Mouse (Mus musculus) CH12.LX (cell line): ENCODE results near the gene Gm17728. TPM values are rescaled to one million over a fixed set of nuclear protein-coding genes. Genes with fewer than 3 reads are reported as not detected.

Source experiments
- DNase-seq: peaks from one replicate; pipeline ENCODE4 v3.0.0-alpha.2; 2013; ENCODE audit errors: extremely low read depth
- H3K27ac ChIP-seq: 2 replicates; pipeline ENCODE4 v1.5.1; 2012; ENCODE audit warnings: low read depth, mild to moderate bottlenecking, control low read depth, moderate library complexity; ENCODE audit not compliant: insufficient read depth
- H3K27me3 ChIP-seq: replicated peaks from 2 replicates; pipeline ENCODE3; 2012; ENCODE audit warnings: inconsistent platforms
- H3K36me3 ChIP-seq, 2 experiments: replicated peaks in 1 of 2; 2 replicates each; pipeline versions ENCODE3 to v1.6.1; 2012; ENCODE audit warnings: inconsistent platforms in 1 of 2, low read length in 1 of 2, mild to moderate bottlenecking in 1 of 2, mixed read lengths in 1 of 2, moderate library complexity in 1 of 2; ENCODE audit not compliant: control insufficient read depth in 1 of 2, insufficient read depth in 1 of 2
- H3K4me1 ChIP-seq, 2 experiments: 2 replicates each; pipeline ENCODE4 v1.6.1; 2012; ENCODE audit warnings: inconsistent platforms in 1 of 2, moderate library complexity in 1 of 2; ENCODE audit not compliant: insufficient read depth in 2 of 2, control insufficient read depth in 1 of 2
- H3K4me2 ChIP-seq: 2 replicates; pipeline ENCODE4 v1.6.1; 2012; ENCODE audit warnings: low read depth, mild to moderate bottlenecking, control low read depth; ENCODE audit not compliant: poor library complexity, insufficient read depth, severe bottlenecking
- H3K4me3 ChIP-seq, 3 experiments: fragments of 150-350 bp in 1 of 3; sonication (generic) in 1 of 3; replicated peaks in 1 of 3; 2 replicates each; pipeline versions ENCODE3 to v1.5.1; 2011 to 2012; ENCODE audit warnings: low read depth in 2 of 3, low read length in 2 of 3, mild to moderate bottlenecking in 2 of 3, moderate library complexity in 2 of 3, control low read depth in 1 of 3, improper control_type of control experiment in 1 of 3, inconsistent platforms in 1 of 3, mixed read lengths in 1 of 3; ENCODE audit not compliant: poor library complexity in 1 of 3
- H3K79me2 ChIP-seq: replicated peaks from 2 replicates; pipeline ENCODE4 v1.6.1; 2012; ENCODE audit warnings: mild to moderate bottlenecking, moderate library complexity; ENCODE audit not compliant: control insufficient read depth, poor library complexity, insufficient read depth, severe bottlenecking; ENCODE audit errors: extremely low read depth
- H3K9ac ChIP-seq: 2 replicates; pipeline ENCODE4 v1.6.1; 2012; ENCODE audit warnings: low read depth, mild to moderate bottlenecking, control low read depth, moderate library complexity; ENCODE audit not compliant: insufficient read depth
- H3K9me3 ChIP-seq: replicated peaks from 2 replicates; pipeline ENCODE3; 2012; ENCODE audit warnings: low read length, inconsistent platforms, mixed read lengths
- BHLHE40 ChIP-seq: IDR thresholded peaks from 2 replicates; pipeline ENCODE4 v1.6.1; 2011; ENCODE audit warnings: mild to moderate bottlenecking, low read depth, low read length, improper control_type of control experiment
- CHD1 ChIP-seq: IDR thresholded peaks from 2 replicates; pipeline ENCODE4 v1.6.1; 2012; ENCODE audit warnings: low read depth, low read length, improper control_type of control experiment, inconsistent platforms
- CHD2 ChIP-seq: IDR thresholded peaks from 2 replicates; pipeline ENCODE4 v1.6.1; 2011; ENCODE audit warnings: low read length, improper control_type of control experiment
- CTCF ChIP-seq, 2 experiments: IDR thresholded peaks in 1 of 2; conservative IDR thresholded peaks in 1 of 2; 2 replicates each; pipeline ENCODE4 v1.5.1; 2011 to 2012; ENCODE audit warnings: low read depth in 2 of 2, low read length in 2 of 2, improper control_type of control experiment in 1 of 2, inconsistent platforms in 1 of 2, mild to moderate bottlenecking in 1 of 2, moderate library complexity in 1 of 2
- E2F4 ChIP-seq: IDR thresholded peaks from 2 replicates; pipeline ENCODE4 v1.6.1; 2011; ENCODE audit warnings: low read depth, low read length, improper control_type of control experiment; ENCODE audit not compliant: insufficient replicate concordance
- EP300 ChIP-seq: IDR thresholded peaks from 2 replicates; pipeline ENCODE4 v1.6.1; 2011; ENCODE audit warnings: low read length, improper control_type of control experiment
- JUN ChIP-seq: IDR thresholded peaks from 2 replicates; pipeline ENCODE4 v1.6.1; 2011; ENCODE audit warnings: low read depth, mild to moderate bottlenecking, low read length, improper control_type of control experiment, moderate library complexity; ENCODE audit not compliant: insufficient read depth
- JUND ChIP-seq: conservative IDR thresholded peaks from 2 replicates; pipeline ENCODE4 v1.6.1; 2011; ENCODE audit warnings: low read depth, low read length, improper control_type of control experiment
- KAT2A ChIP-seq: IDR thresholded peaks from 2 replicates; pipeline ENCODE4 v1.6.1; 2012; ENCODE audit warnings: low read length, improper control_type of control experiment, inconsistent platforms; ENCODE audit not compliant: insufficient replicate concordance
- MAX ChIP-seq: IDR thresholded peaks from 2 replicates; pipeline ENCODE4 v1.6.1; 2011; ENCODE audit warnings: low read length, improper control_type of control experiment
- MEF2A ChIP-seq: IDR thresholded peaks from 2 replicates; pipeline ENCODE4 v1.6.1; 2014; ENCODE audit warnings: low read depth, mild to moderate bottlenecking, inconsistent platforms, low read length, improper control_type of control experiment, borderline replicate concordance
- MXI1 ChIP-seq: IDR thresholded peaks from 2 replicates; pipeline ENCODE4 v1.6.1; 2011; ENCODE audit warnings: mild to moderate bottlenecking, low read depth, low read length, improper control_type of control experiment
- NRF1 ChIP-seq: IDR thresholded peaks from 2 replicates; pipeline ENCODE4 v1.6.1; 2014; ENCODE audit warnings: low read depth, mild to moderate bottlenecking, inconsistent platforms, low read length, improper control_type of control experiment, moderate library complexity
- RAD21 ChIP-seq: IDR thresholded peaks from 2 replicates; pipeline ENCODE4 v1.6.1; 2011; ENCODE audit warnings: low read depth, mild to moderate bottlenecking, low read length, improper control_type of control experiment, moderate library complexity
- RCOR1 ChIP-seq: conservative IDR thresholded peaks from 2 replicates; pipeline ENCODE4 v1.6.1; 2012; ENCODE audit warnings: low read depth, mild to moderate bottlenecking, inconsistent platforms, low read length, improper control_type of control experiment
- SIN3A ChIP-seq: IDR thresholded peaks from 2 replicates; pipeline ENCODE4 v1.6.1; 2012; ENCODE audit warnings: low read length, improper control_type of control experiment, inconsistent platforms
- SMC3 ChIP-seq: IDR thresholded peaks from 2 replicates; pipeline ENCODE4 v1.6.1; 2011; ENCODE audit warnings: low read depth, low read length, improper control_type of control experiment
- TBP ChIP-seq: conservative IDR thresholded peaks from 2 replicates; pipeline ENCODE4 v1.6.1; 2011; ENCODE audit warnings: low read depth, low read length, improper control_type of control experiment
- UBTF ChIP-seq: IDR thresholded peaks from 2 replicates; pipeline ENCODE4 v1.6.1; 2012; ENCODE audit warnings: low read depth, mild to moderate bottlenecking, inconsistent platforms, low read length, improper control_type of control experiment, moderate library complexity
- USF1 ChIP-seq: IDR thresholded peaks from 2 replicates; pipeline ENCODE4 v1.6.1; 2014; ENCODE audit warnings: low read depth, mild to moderate bottlenecking, inconsistent platforms, low read length, improper control_type of control experiment
- ZC3H11A ChIP-seq: IDR thresholded peaks from 2 replicates; pipeline ENCODE4 v1.6.1; 2012; ENCODE audit warnings: low read depth, mild to moderate bottlenecking, inconsistent platforms, low read length, improper control_type of control experiment
- ZMIZ1 ChIP-seq: IDR thresholded peaks from 2 replicates; pipeline ENCODE4 v1.6.1; 2012; ENCODE audit warnings: low read depth, mild to moderate bottlenecking, inconsistent platforms, low read length, improper control_type of control experiment
- ZNF384 ChIP-seq: IDR thresholded peaks from 2 replicates; pipeline ENCODE4 v1.6.1; 2012; ENCODE audit warnings: low read depth, low read length, improper control_type of control experiment, inconsistent platforms
- dilution Hi-C: fragments of 300-500 bp; cut with MboI; formaldehyde crosslinking; loops from 2 replicates; pipeline ENCODE4 v1.14.3; 2020; ENCODE audit warnings: low sequenced_read_pairs; ENCODE audit not compliant: extremely low pct_unique_long_range_greater_than_20kb, extremely low pct_ligation_motif_present
- in situ Hi-C: fragments of 300-500 bp; cut with MboI; formaldehyde crosslinking; loops from 3 replicates; pipeline ENCODE4 v1.14.3; 2019; ENCODE audit warnings: low sequenced_read_pairs, low pct_ligation_motif_present, low pct_unique_long_range_greater_than_20kb, mixed read lengths
- polyA plus RNA-seq: library from polyadenylated mRNA; unstranded; fragments of >175 nt; gene quantifications from 2 replicates; pipeline ENCODE4 v1.2.1, GENCODE M21; 2012; ENCODE audit warnings: low read depth; ENCODE audit not compliant: insufficient read length
- total RNA-seq, 2 experiments: library from RNA; depleted of rRNA; stranded (reverse); fragments of 300-350 nt in 1 of 2; fragments of >200 nt in 1 of 2; gene quantifications; 2 replicates each; pipeline ENCODE4 v1.2.3; 2012 to 2014

Gene Gm17728
- total and polyA plus RNA-seq, 3 experiments, result 0.47 TPM; not detected in 2

DNA sequence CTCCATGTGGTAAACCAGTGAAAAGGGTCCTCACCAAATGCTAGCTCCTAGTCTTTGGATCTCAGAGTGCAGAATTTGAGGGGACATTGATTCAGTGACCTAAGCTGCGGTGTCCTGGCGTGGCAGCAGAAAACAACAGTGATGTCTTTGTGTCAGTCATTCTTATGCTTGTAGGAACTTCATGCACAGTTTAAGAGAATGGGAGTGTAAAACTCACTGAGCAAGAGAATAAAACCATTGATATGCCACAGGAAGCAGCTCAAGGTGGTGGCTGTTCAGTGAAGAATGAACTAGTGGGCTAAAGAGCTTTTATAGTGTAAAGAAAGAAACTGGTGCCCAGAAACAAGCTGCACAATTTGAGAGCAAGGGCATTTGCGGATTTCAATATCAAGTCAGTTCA, 17.9 kb upstream of the Gm17728 start:
- Histone ChIP-seq H3K79me2 (no peaks in the 10 kb centered on the region), H3K27me3 (no peaks in the 10 kb centered on the region), H3K4me2 (no peak overlapping the region), H3K9ac (no peak overlapping the region), H3K4me1 (no peaks in the 10 kb centered on the region), H3K36me3 (no peaks in the 10 kb centered on the region), H3K4me3 (no peak overlapping the region), H3K9me3 (no peaks in the 10 kb centered on the region), H3K27ac (no peak overlapping the region)
- dilution Hi-C loops (no loop called here), in situ Hi-C loops (no loop called here)
- TF ChIP-seq KAT2A (no peak), ZC3H11A (no peak), MEF2A (no peak), CHD1 (no peak), SIN3A (no peak), MXI1 (no peak), CHD2 (no peak)
- no peak for DNase-seq

GRCm38 (mm10) chr17:9407640-9408039, 14.2 kb upstream of the Gm17728 start:
- Histone ChIP-seq H3K9ac (no peak overlapping the region), H3K4me1 (no peaks in the 10 kb centered on the region), H3K27ac (no peak overlapping the region), H3K27me3 (no peaks in the 10 kb centered on the region), H3K79me2 (no peaks in the 10 kb centered on the region), H3K9me3 (no peaks in the 10 kb centered on the region), H3K36me3 (no peaks in the 10 kb centered on the region), H3K4me3 (no peak overlapping the region), H3K4me2 (no peak overlapping the region)
- no peak for TF ChIP-seq MAX
- TF ChIP-seq CHD2, result no peak
- TF ChIP-seq JUN, result no peak
- no peak for TF ChIP-seq UBTF
- no peak for TF ChIP-seq JUND
- no peak for TF ChIP-seq EP300
- TF ChIP-seq ZMIZ1, result no peak
- TF ChIP-seq KAT2A, result no peak
- no peak for TF ChIP-seq E2F4
- TF ChIP-seq CTCF (conservative IDR thresholded peaks at IDR 0.05 in 1 of 2, IDR thresholded peaks at IDR 0.05 in 1 of 2; ENCODE audit: low read depth in 2 of 2, low read length in 2 of 2), result no peak
- no peak for TF ChIP-seq BHLHE40
- DNase-seq, result no peak
- in situ Hi-C loops (no loop called here), dilution Hi-C loops (no loop called here)

- H3K4me1 ChIP-seq, result no peaks in the 10 kb centered on the region
- H3K4me2 ChIP-seq, result no peak overlapping the region
- dilution Hi-C loops, result no loop called here
- no peak overlapping the region for H3K27ac ChIP-seq
- H3K27me3 ChIP-seq, result no peaks in the 10 kb centered on the region
- H3K9ac ChIP-seq, result no peak overlapping the region
- no peaks in the 10 kb centered on the region for H3K36me3 ChIP-seq
- in situ Hi-C loops, result no loop called here
- no peak for DNase-seq
- TF ChIP-seq SIN3A (no peak), NRF1 (no peak), RCOR1 (no peak), SMC3 (no peak), USF1 (no peak), RAD21 (no peak), CTCF (conservative IDR thresholded peaks at IDR 0.05 in 1 of 2, IDR thresholded peaks at IDR 0.05 in 1 of 2; ENCODE audit: low read depth in 2 of 2, low read length in 2 of 2) (no peak), TBP (no peak), MAX (no peak), ZNF384 (no peak), ZMIZ1 (no peak)
- no peaks in the 10 kb centered on the region for H3K79me2 ChIP-seq
- no peak overlapping the region for H3K4me3 ChIP-seq
- H3K9me3 ChIP-seq, result no peaks in the 10 kb centered on the region
Measured at GRCm38 (mm10) chr17:9419016-9419415, 2.8 kb upstream of the Gm17728 start.
